Mouse (Mus musculus): ENCODE measurements around the gene Cebpz.

DNA sequence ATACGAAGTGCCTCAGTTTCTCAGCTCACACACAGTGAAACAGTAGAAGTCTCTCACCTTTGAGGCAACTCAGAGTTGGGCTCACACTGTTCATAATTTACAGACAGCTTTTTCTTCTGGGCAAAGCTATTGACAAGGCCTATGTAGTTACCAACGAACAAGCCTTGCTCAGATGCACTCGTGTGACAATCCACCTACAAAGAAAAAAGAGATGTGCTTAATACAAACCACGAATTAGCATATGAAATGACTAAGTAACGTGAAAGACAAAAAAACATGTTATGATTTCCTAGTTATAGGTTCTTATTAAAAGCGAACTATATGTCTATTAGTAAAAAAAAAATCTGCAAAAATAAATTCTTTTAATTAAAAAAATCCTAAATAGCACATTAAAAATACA is 63.0 kb downstream of the Cebpz start:
- TF ChIP-seq CTCF (IDR thresholded peaks at IDR 0.05; ENCODE audit: low read depth, low read length): no peak
- TF ChIP-seq POLR2AphosphoS5 (IDR thresholded peaks at IDR 0.05; ENCODE audit: insufficient replicate concordance, low read depth, low read length): no peak
- no peak for TF ChIP-seq GATA1 (IDR thresholded peaks at IDR 0.05; ENCODE audit: borderline replicate concordance, low read length)
- TF ChIP-seq GATA2 (IDR thresholded peaks at IDR 0.05; ENCODE audit: borderline replicate concordance, low read depth, low read length): no peak
